Mouse (Mus musculus) lung, postnatal 0 days (tissue): ENCODE measurements around the gene Ric8b. TPM values are rescaled to one million over a fixed set of nuclear protein-coding genes. Genes with fewer than 3 reads are reported as not detected.

ENCODE experiments used
- ATAC-seq: fragments of 200-750 bp; cut with Nextera tagmentation; 2 replicates; pipeline ENCODE4 v1.8.0; 2017; ENCODE audit warnings: moderate library complexity
- DNase-seq: peaks from one replicate; pipeline ENCODE4 v3.0.0-alpha.2; 2016; ENCODE audit warnings: low spot score
- H3K27ac ChIP-seq: fragments of 300-500 bp; sonication (generic); 2 replicates; pipeline ENCODE4 v1.5.1; 2014; ENCODE audit warnings: antibody characterized with exemption, mild to moderate bottlenecking, low read length, mixed read lengths
- H3K27me3 ChIP-seq: fragments of 300-500 bp; sonication (generic); replicated peaks from 2 replicates; pipeline ENCODE4 v1.6.1; 2014; ENCODE audit warnings: low read length, mixed read lengths; ENCODE audit not compliant: insufficient read depth
- H3K36me3 ChIP-seq: fragments of 300-500 bp; sonication (generic); 2 replicates; pipeline ENCODE4 v1.6.1; 2014; ENCODE audit warnings: low read length, mixed read lengths; ENCODE audit not compliant: insufficient read depth
- H3K4me1 ChIP-seq: fragments of 300-500 bp; sonication (generic); 2 replicates; pipeline ENCODE4 v1.6.1; 2014; ENCODE audit warnings: antibody characterized with exemption, low read depth, low read length, mixed read lengths; ENCODE audit not compliant: insufficient read depth
- H3K4me2 ChIP-seq: fragments of 300-500 bp; sonication (generic); replicated peaks from 2 replicates; pipeline ENCODE4 v1.6.1; 2014; ENCODE audit warnings: low read depth, mild to moderate bottlenecking, low read length, moderate library complexity, mixed read lengths
- H3K4me3 ChIP-seq: fragments of 300-500 bp; sonication (generic); 2 replicates; pipeline ENCODE4 v1.5.1; 2014; ENCODE audit warnings: low read depth, low read length
- H3K9ac ChIP-seq: fragments of 300-500 bp; sonication (generic); replicated peaks from 2 replicates; pipeline ENCODE4 v1.6.1; 2014; ENCODE audit warnings: low read depth, mild to moderate bottlenecking
- H3K9me3 ChIP-seq: fragments of 300-500 bp; sonication (generic); 2 replicates; pipeline ENCODE4 v1.6.1; 2016; ENCODE audit warnings: low read length, mixed read lengths
- CTCF ChIP-seq: IDR thresholded peaks from 2 replicates; pipeline ENCODE4 v1.5.1; 2016; ENCODE audit warnings: antibody characterized with exemption, mild to moderate bottlenecking
- EP300 ChIP-seq: IDR thresholded peaks from 2 replicates; pipeline ENCODE4 v1.6.1; 2016; ENCODE audit warnings: antibody characterized with exemption, mild to moderate bottlenecking, control low read depth
- whole genome bisulfite sequencing: fragments of 180-500 bp; shearing (Covaris S2); extraction: QIAGEN DNeasy Blood & Tissue Kit; methylation state at CpG from one replicate; pipeline ENCODE4 v1.1.7; 2014; 5-methylcytosine and 5-hydroxymethylcytosine counted together
- polyA plus RNA-seq: library from polyadenylated mRNA; unstranded; fragments of >200 nt; fragmentation: Nextera tagmentation; extraction: Ambion mirVana; gene quantifications from 2 replicates; pipeline ENCODE4 v1.2.1, GENCODE M21; 2015

Gene Ric8b
- polyA plus RNA-seq, 1 experiment from 2014 or later: 9.6 TPM

DNA sequence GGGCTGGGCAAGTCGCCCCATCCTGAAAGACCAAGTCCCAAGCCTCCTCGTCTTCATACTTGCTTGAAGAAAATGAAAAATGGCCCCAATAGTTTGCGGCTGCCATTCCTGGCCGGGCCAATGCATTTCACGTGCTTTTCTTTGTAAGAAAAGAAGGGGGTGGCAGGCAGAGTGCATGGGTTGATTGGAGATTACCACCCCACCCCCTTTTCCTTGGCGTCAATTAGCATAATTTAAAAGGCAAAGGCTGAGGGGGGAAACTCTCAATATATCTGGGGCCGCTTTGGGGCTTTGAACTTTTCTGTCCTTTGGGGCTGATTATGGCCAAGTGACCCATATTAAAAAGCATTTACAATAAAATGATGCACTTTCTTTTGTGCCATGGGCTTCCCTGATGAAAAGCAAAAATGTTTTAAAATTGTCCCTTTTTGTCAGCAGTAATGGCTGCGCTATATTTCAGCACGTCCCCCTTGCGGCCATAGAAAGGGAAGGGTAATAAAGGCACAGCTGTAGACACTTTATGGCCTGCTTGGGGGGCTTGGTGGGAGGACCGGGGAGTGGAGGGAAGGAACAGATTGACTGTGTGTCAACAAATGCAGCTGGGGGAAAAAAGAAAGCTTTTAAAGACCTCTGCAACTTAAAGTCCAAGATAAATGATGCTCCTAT lies 105.4 kb downstream of the Ric8b start:
- Histone ChIP-seq H3K36me3 (no peaks in the 10 kb centered on the region), H3K27me3 (no peaks in the 10 kb centered on the region), H3K9ac (no peak overlapping the region), H3K4me1 (no peaks in the 10 kb centered on the region), H3K9me3 (no peaks in the 10 kb centered on the region), H3K27ac (no peak overlapping the region), H3K4me2 (no peak overlapping the region), H3K4me3 (no peak overlapping the region)
- ATAC-seq (no peak), DNase-seq (no peak)
- 67% methylated on average over 11 of the region's 11 CpGs for WGBS
- TF ChIP-seq EP300 (no peak), CTCF (no peak)

DNA sequence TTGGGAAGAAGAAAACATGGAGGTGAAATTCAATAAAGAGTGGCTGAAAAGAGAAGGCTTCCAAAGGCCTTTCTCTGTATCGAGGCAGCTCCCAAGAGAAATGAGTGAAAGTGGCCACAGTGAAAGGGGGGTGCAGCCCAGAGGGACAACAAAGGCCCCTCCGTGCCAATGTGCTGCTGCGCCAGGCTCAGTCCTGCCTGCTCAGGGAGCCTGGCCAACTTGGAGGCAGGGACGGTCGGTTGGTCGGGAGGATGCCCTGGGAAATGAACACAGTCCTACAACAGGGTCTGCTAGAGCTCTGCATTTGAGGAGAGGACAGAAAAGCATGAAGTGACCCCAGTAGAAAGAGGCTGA lies 105.9 kb downstream of the Ric8b start:
- Histone ChIP-seq H3K9ac (no peak overlapping the region), H3K36me3 (no peaks in the 10 kb centered on the region), H3K27me3 (no peaks in the 10 kb centered on the region), H3K27ac (no peak overlapping the region), H3K9me3 (no peaks in the 10 kb centered on the region), H3K4me2 (no peak overlapping the region), H3K4me3 (no peak overlapping the region), H3K4me1 (no peaks in the 10 kb centered on the region)
- ATAC-seq: no peak
- no peak for TF ChIP-seq CTCF
- no peak for TF ChIP-seq EP300
- no peak for DNase-seq
- 72% methylated on average over 6 of the region's 6 CpGs for WGBS

GRCm38 (mm10) chr10:85025799-85026424 lies 108.5 kb downstream of the Ric8b start:
- TF ChIP-seq CTCF: no peak
- TF ChIP-seq EP300: no peak
- H3K9me3 ChIP-seq: no peaks in the 10 kb centered on the region
- no peaks in the 10 kb centered on the region for H3K36me3 ChIP-seq
- H3K4me2 ChIP-seq: no peak overlapping the region
- WGBS: 88% methylated on average over 11 of the region's 11 CpGs
- no peaks in the 10 kb centered on the region for H3K27me3 ChIP-seq
- H3K4me3 ChIP-seq: no peak overlapping the region
- H3K9ac ChIP-seq: no peak overlapping the region
- H3K4me1 ChIP-seq: no peaks in the 10 kb centered on the region
- H3K27ac ChIP-seq: no peak overlapping the region
- DNase-seq (no peak), ATAC-seq (peak; percentile 83)

GRCm38 (mm10) chr10:85027619-85028175 lies 110.3 kb downstream of the Ric8b start:
- Histone ChIP-seq H3K9ac (no peak overlapping the region), H3K27me3 (no peaks in the 10 kb centered on the region), H3K27ac (no peak overlapping the region), H3K9me3 (no peaks in the 10 kb centered on the region), H3K4me1 (no peaks in the 10 kb centered on the region), H3K4me2 (no peak overlapping the region), H3K4me3 (no peak overlapping the region), H3K36me3 (no peaks in the 10 kb centered on the region)
- WGBS: 69% methylated on average over 10 of the region's 10 CpGs
- ATAC-seq: no peak
- TF ChIP-seq EP300 (no peak), CTCF (no peak)
- DNase-seq: no peak

DNA sequence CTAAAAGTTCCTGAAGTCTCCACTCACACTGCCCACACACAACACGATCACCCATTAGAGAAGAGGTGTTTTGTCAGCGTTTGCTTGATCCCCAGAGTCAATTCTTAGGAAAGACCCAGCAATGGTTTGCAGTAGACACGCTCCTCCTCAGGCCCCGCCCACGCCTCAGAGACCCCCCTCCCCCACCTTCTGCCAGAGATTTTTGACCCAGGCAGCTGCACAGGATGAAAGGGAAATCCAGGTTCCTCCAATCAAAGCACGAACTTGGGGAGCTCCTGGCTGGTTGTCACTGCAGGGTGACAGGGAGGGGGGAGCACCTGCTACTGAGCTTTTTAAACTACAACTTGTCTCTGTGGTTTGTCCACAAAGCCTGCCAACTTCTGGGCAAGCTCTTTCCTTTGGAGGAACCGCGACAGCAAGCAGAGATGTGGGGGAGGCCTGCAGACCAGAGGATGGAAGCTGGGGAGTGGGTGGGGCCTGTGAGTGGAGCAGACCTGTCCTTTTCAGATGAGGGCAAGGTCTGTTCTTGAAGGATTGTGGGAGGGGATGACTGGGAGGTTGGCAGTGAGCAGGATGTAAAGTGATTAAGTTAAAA lies 117.8 kb downstream of the Ric8b start:
- H3K27me3 ChIP-seq: no peaks in the 10 kb centered on the region
- H3K4me2 ChIP-seq: no peak overlapping the region
- ATAC-seq (no peak), DNase-seq (no peak)
- TF ChIP-seq EP300 (no peak), CTCF (no peak)
- H3K4me1 ChIP-seq: no peaks in the 10 kb centered on the region
- no peaks in the 10 kb centered on the region for H3K9me3 ChIP-seq
- H3K27ac ChIP-seq: no peak overlapping the region
- no peaks in the 10 kb centered on the region for H3K36me3 ChIP-seq
- WGBS: 17% methylated on average over 8 of the region's 8 CpGs
- no peak overlapping the region for H3K4me3 ChIP-seq
- no peak overlapping the region for H3K9ac ChIP-seq

- H3K9me3 ChIP-seq: no peaks in the 10 kb centered on the region
These were observed 120.7 kb downstream of the Ric8b start for GRCm38 (mm10) chr10:85038147-85038546.

More at GRCm38 (mm10) chr10:85038147-85038546, 120.7 kb downstream of the Ric8b start:
- Histone ChIP-seq H3K4me1 (no peaks in the 10 kb centered on the region), H3K27ac (no peak overlapping the region), H3K4me2 (no peak overlapping the region), H3K27me3 (no peaks in the 10 kb centered on the region), H3K9ac (no peak overlapping the region), H3K36me3 (no peaks in the 10 kb centered on the region), H3K4me3 (no peak overlapping the region)
- ATAC-seq (peak; percentile 89), DNase-seq (peak; percentile 62)
- TF ChIP-seq EP300: no peak
- TF ChIP-seq CTCF: no peak
- 60% methylated on average over 10 of the region's 10 CpGs for WGBS
